Mouse (Mus musculus) olfactory bulb, adult 2 months (tissue): ENCODE data around the gene Gm3685. TPM values are rescaled to one million over a fixed set of nuclear protein-coding genes. Genes with fewer than 3 reads are reported as not detected.
"Not testable (repeated sequence)": the region's sequence is repeated elsewhere in the genome, so short reads cannot be mapped to it uniquely, and the experiment has no call there.

Source experiments
- H3K27ac ChIP-seq: fragments of 200-500 bp; 2 replicates; pipeline ENCODE4 v1.5.1; 2012; ENCODE audit warnings: low read depth, low read length; ENCODE audit not compliant: insufficient read depth
- H3K4me1 ChIP-seq: fragments of 200-500 bp; 2 replicates; pipeline ENCODE4 v1.6.1; 2012; ENCODE audit warnings: low read length; ENCODE audit not compliant: control insufficient read depth, insufficient read depth
- H3K4me3 ChIP-seq: fragments of 200-500 bp; 2 replicates; pipeline ENCODE4 v1.5.1; 2012; ENCODE audit warnings: mild to moderate bottlenecking, low read depth, low read length, moderate library complexity; ENCODE audit not compliant: insufficient read depth
- WGBS: fragments of 180-500 bp; shearing (Covaris S2); methylation state at CpG from one replicate; pipeline ENCODE4 v1.1.7; 2018; 5-methylcytosine and 5-hydroxymethylcytosine counted together
- polyA plus RNA-seq: library from polyadenylated mRNA; stranded (reverse); fragments of >200 nt; gene quantifications from 2 replicates; pipeline ENCODE4 v1.2.4, GENCODE M21; 2012; ENCODE audit warnings: low replicate concordance; ENCODE audit not compliant: missing spikeins, insufficient read depth, insufficient read length

Gm3685 gene
- polyA plus RNA-seq: not detected in 2 replicates

DNA sequence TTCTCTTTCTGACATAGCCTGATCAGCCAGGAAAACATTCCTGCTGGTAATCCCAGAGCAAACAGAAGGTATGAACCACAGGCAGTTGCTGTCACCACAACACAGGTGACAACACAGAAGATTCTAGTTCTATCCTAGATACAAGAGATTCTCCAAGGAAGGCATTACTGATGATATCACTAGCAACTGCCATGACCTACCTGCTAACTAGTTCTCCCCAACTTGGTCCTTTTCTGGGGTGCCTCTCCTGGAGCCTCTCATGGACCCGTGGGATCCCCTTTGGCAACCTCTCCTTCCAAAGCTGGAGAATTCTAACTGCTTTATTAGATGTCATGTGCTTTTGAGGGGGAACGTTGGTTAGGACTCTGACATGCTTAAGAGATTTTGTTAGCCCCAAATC is at the start of gene Gm3685:
TSS of gene Gm3685 (minus strand) at position 101 of the 400 bp plus-strand sequence.
- not testable (repeated sequence) for H3K27ac ChIP-seq, H3K4me1 ChIP-seq, H3K4me3 ChIP-seq
- WGBS: no CpG with 5 or more reads among the region's 2 CpGs

DNA sequence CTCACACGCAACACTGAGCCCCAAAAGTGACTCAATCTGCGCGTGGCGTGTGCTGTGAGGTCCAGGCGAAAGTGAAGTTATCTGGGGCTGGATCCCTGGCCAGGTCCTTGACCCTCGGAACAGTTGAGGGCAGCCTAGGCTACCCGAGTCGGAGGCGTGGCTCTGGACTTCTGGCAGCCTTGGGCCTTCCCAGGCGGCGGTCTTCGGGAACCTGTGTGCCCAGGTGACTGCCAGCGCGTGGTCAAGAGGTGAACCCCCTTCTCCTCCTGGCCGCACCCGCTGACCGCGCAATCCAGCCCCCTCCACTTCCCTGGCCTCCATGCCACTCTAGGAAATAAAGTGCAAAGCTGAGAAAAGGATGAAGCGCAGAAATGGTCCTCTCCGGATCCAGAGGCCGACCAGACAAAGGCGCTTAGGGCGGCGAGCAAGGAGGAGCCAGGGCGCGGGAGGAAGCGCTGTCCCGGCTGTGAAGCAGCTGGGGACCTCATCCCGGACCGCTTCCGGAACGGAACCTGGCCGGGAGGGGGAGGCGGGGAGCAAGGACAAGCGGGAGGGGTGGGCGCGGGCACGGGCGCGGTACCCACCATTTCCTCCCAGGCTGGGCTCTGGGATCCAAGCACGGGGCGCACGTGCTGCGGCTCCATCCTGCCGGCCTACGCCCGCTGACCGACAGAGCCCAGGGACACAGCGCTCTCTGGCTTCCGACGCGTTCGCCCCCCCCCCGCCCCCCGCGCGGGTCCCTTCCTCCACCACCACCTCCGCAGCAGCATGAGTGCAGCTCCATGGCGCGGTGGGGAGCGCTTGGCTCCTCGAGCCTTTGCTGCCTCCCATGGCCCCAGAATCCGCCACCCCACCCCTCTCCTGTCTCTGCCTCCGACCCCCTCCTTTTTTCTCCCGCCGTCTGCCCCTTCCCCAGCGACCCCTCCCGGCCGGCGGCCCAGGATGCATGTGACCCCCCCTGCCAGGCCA is 17.7 kb downstream of the Gm3685 start, which contains the start of gene Gm10406:
TSS of gene Gm10406 (minus strand) at position 669 of the 969 bp plus-strand sequence.
- peak within 1 kb of the TSS; percentile 35 for H3K4me3 ChIP-seq
- H3K27ac ChIP-seq, H3K4me1 ChIP-seq: not testable (repeated sequence)
- WGBS: under 1% methylated on average over 60 of the region's 70 CpGs

DNA sequence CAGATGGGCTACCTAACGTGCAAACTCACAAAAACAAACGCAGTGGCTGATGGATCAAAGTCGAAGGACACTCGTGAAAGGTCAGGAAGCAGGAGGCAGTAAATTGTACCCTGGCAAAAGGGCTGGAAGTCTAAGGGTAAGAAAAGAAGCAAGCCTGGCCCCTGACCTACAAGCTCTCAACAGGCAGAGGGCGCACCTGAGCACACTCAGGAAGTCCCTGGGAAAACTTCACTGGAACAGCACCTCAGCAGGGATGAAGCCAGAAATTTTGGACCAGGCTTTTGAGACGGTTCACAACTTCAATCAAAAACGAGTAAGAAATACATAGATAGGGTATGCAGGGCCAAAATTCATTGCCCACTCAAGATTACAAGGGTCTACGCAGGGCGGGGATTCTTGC is 18.5 kb downstream of the Gm3685 start:
- H3K27ac ChIP-seq, H3K4me3 ChIP-seq, H3K4me1 ChIP-seq: not testable (repeated sequence)
- 10% methylated on average over 9 of the region's 9 CpGs for WGBS

Other genes with a start within 250 kb of the Gm3685 start
- not detected in 2 replicates for gene Gm3642, start 204.7 kb downstream of the Gm3685 start, polyA plus RNA-seq
- gene Gm3667, start 155.0 kb downstream of the Gm3685 start, polyA plus RNA-seq: not detected in 2 replicates
- gene Gm6356, start 71.2 kb downstream of the Gm3685 start, polyA plus RNA-seq: not detected in 2 replicates
- gene Gm10406, start 17.5 kb downstream of the Gm3685 start, polyA plus RNA-seq: not detected in 2 replicates
- gene Gm3696, start 55.7 kb upstream of the Gm3685 start, polyA plus RNA-seq: not detected in 2 replicates
- gene Gm6676, start 80.4 kb upstream of the Gm3685 start, polyA plus RNA-seq: not detected in 2 replicates
- gene Gm3512, start 129.6 kb upstream of the Gm3685 start, polyA plus RNA-seq: not detected in 2 replicates
- not detected in 2 replicates for gene Gm16434, start 149.6 kb upstream of the Gm3685 start, polyA plus RNA-seq
- gene Gm3727, start 219.7 kb upstream of the Gm3685 start, polyA plus RNA-seq: not detected in 2 replicates